Mouse (Mus musculus) liver, postnatal 0 days (tissue): ENCODE data around the gene 1810010H24Rik. TPM values are rescaled to one million over a fixed set of nuclear protein-coding genes. Genes with fewer than 3 reads are reported as not detected.

ENCODE experiments used
- ATAC-seq: fragments of 200-750 bp; cut with Nextera tagmentation; 2 replicates; pipeline ENCODE4 v1.8.0; 2017; ENCODE audit warnings: mild to moderate bottlenecking, moderate library complexity
- DNase-seq: peaks from one replicate; pipeline ENCODE4 v3.0.0-alpha.2; 2016
- H3K27ac ChIP-seq: fragments of 300-500 bp; sonication (generic); 2 replicates; pipeline ENCODE4 v1.5.1; 2014; ENCODE audit warnings: antibody characterized with exemption, moderate library complexity, mild to moderate bottlenecking, low read depth
- H3K27me3 ChIP-seq: fragments of 300-500 bp; sonication (generic); 2 replicates; pipeline ENCODE4 v1.6.1; 2014; ENCODE audit warnings: low read length, control low read depth, mixed read lengths; ENCODE audit not compliant: insufficient read depth
- H3K36me3 ChIP-seq: fragments of 300-500 bp; sonication (generic); replicated peaks from 2 replicates; pipeline ENCODE4 v1.6.1; 2014; ENCODE audit warnings: mild to moderate bottlenecking, control low read depth, low read length, moderate library complexity, mixed read lengths; ENCODE audit not compliant: insufficient read depth
- H3K4me1 ChIP-seq: fragments of 300-500 bp; sonication (generic); 2 replicates; pipeline ENCODE4 v1.6.1; 2014; ENCODE audit warnings: antibody characterized with exemption, mild to moderate bottlenecking, control low read depth; ENCODE audit not compliant: insufficient read depth
- H3K4me2 ChIP-seq: fragments of 300-500 bp; sonication (generic); 2 replicates; pipeline ENCODE4 v1.6.1; 2014; ENCODE audit warnings: low read depth, mild to moderate bottlenecking, low read length, moderate library complexity, mixed read lengths
- H3K4me3 ChIP-seq: fragments of 300-500 bp; sonication (generic); 2 replicates; pipeline ENCODE4 v1.5.1; 2014; ENCODE audit warnings: low read depth, low read length
- H3K9ac ChIP-seq: fragments of 300-500 bp; sonication (generic); replicated peaks from 2 replicates; pipeline ENCODE4 v1.6.1; 2014; ENCODE audit warnings: mild to moderate bottlenecking, moderate library complexity
- H3K9me3 ChIP-seq: fragments of 300-500 bp; sonication (generic); 2 replicates; pipeline ENCODE4 v1.6.1; 2016; ENCODE audit warnings: mild to moderate bottlenecking, control low read depth, low read length, mixed read lengths
- CTCF ChIP-seq: sonication (generic); IDR thresholded peaks from 2 replicates; pipeline ENCODE4 v1.5.1; 2016; ENCODE audit warnings: antibody characterized with exemption, low read depth
- EP300 ChIP-seq: IDR thresholded peaks from 2 replicates; pipeline ENCODE4 v1.6.1; 2016; ENCODE audit warnings: antibody characterized with exemption, low read depth, mild to moderate bottlenecking
- WGBS: fragments of 180-500 bp; shearing (Covaris S2); extraction: QIAGEN DNeasy Blood & Tissue Kit; methylation state at CpG from one replicate; pipeline ENCODE4 v1.1.7; 2014; ENCODE audit not compliant: insufficient replicate concordance; 5-methylcytosine and 5-hydroxymethylcytosine counted together
- polyA plus RNA-seq: library from polyadenylated mRNA; unstranded; fragments of >200 nt; fragmentation: Nextera tagmentation; extraction: Ambion mirVana; gene quantifications from 2 replicates; pipeline ENCODE4 v1.2.1, GENCODE M21; 2015

The 1810010H24Rik gene
- polyA plus RNA-seq, 1 experiment from 2014 or later, result 7.3 TPM

DNA sequence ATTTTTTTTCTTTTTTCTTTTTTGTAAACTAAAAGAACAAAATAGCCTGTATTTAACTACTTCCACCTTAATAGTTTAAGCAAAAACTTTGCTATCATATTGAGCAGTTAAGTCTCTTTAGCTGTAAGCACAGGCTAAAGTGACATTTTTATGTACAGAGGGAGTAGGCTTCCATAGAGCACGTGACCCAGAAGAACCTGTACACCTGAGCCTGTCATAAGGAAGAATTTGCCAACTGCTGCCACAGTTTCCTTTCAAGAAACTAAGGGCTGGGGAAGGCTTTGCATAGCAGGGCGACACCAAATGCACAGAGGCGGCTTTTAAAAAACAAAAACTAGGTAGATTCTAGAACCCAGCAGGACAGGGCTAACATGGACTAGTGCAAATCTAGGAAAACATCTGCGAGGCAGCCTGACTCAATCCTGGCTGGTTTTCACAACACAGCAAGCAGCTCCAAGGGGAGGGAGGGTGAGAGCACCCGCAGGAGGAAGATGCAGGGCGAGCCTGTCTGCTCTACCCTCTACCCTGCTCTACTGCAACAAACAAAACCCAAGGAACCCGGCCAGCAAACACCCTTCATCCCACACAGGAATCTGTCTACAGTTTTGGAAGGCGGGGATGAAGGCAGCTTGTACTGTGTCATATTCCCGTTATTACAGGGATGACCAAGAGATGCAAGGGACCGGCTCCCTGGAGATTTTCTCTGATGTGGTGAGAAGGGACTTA is 8.8 kb downstream of the 1810010H24Rik start:
- Histone ChIP-seq H3K27me3 (0 out of 2 replicates have a peak, but pooled peaks cover 3% of the 10 kb centered on the region), H3K4me2 (no peak overlapping the region), H3K27ac (no peak overlapping the region), H3K4me1 (0 out of 2 replicates have a peak, but pooled peaks cover 3% of the 10 kb centered on the region), H3K9ac (no peak overlapping the region), H3K9me3 (no peaks in the 10 kb centered on the region), H3K4me3 (no peak overlapping the region), H3K36me3 (peaks cover 14% of the 10 kb centered on the region)
- TF ChIP-seq CTCF (no peak), EP300 (no peak)
- WGBS, result 83% methylated on average over 10 of the region's 10 CpGs
- DNase-seq (no peak), ATAC-seq (no peak)

GRCm38 (mm10) chr11:107039417-107039816 is 13.9 kb downstream of the 1810010H24Rik start:
- Histone ChIP-seq H3K4me1 (peaks cover 4% of the 10 kb centered on the region; the same call in 1 of the 2 replicates), H3K36me3 (peaks cover 42% of the 10 kb centered on the region), H3K9ac (no peak overlapping the region), H3K27ac (peak overlapping the region; percentile 84), H3K27me3 (no peaks in the 10 kb centered on the region), H3K4me3 (no peak overlapping the region), H3K4me2 (no peak overlapping the region), H3K9me3 (no peaks in the 10 kb centered on the region)
- DNase-seq (no peak), ATAC-seq (peak; percentile 70)
- TF ChIP-seq EP300 (no peak), CTCF (no peak)
- 97% methylated on average over 5 of the region's 5 CpGs for WGBS

- Histone ChIP-seq H3K36me3 (peaks cover 52% of the 10 kb centered on the region), H3K4me2 (no peak overlapping the region), H3K27ac (no peak overlapping the region), H3K9ac (no peak overlapping the region), H3K4me1 (peaks cover 4% of the 10 kb centered on the region; the same call in 1 of the 2 replicates), H3K4me3 (no peak overlapping the region), H3K9me3 (no peaks in the 10 kb centered on the region), H3K27me3 (no peaks in the 10 kb centered on the region)
- ATAC-seq (no peak), DNase-seq (no peak)
- TF ChIP-seq CTCF, result no peak
- TF ChIP-seq EP300, result no peak
- WGBS, result 88% methylated on average over 3 of the region's 3 CpGs
Measured at GRCm38 (mm10) chr11:107041396-107041795, 15.9 kb downstream of the 1810010H24Rik start.

GRCm38 (mm10) chr11:107043361-107043760 is 17.9 kb downstream of the 1810010H24Rik start:
- Histone ChIP-seq H3K27ac (peak overlapping the region; percentile 65), H3K9ac (no peak overlapping the region), H3K4me1 (peaks cover 4% of the 10 kb centered on the region; the same call in 1 of the 2 replicates), H3K4me2 (peak overlapping the region; percentile 43), H3K27me3 (no peaks in the 10 kb centered on the region), H3K4me3 (no peak overlapping the region), H3K9me3 (no peaks in the 10 kb centered on the region), H3K36me3 (peaks cover 56% of the 10 kb centered on the region)
- peak; percentile 77 for DNase-seq
- 86% methylated on average over 11 of the region's 11 CpGs for WGBS
- TF ChIP-seq CTCF (no peak), EP300 (peak; percentile 48; the same call in 1 of the 2 replicates)
- peak; percentile 62 for ATAC-seq

DNA sequence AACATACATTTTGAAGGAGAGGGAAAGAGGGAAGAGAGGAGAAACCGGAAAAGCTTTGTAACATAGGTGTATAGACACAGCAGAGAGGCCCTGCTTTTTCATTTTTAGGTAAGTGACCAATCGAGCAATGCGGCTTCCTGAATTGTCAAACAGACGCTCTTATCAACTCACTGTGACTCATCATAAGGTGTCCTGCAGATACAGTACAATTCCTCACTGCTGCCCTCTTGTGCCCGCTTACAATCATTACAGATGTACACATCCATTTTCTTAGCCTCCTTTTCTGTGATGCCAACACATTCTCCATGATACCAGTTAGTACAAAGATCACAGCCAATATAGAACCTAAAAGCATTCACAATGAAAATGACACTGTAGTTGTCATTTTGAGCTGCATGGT is 18.8 kb downstream of the 1810010H24Rik start:
- Histone ChIP-seq H3K4me3 (no peak overlapping the region), H3K4me1 (peaks cover 4% of the 10 kb centered on the region; the same call in 1 of the 2 replicates), H3K27me3 (no peaks in the 10 kb centered on the region), H3K4me2 (peak overlapping the region; percentile 43), H3K9ac (no peak overlapping the region), H3K27ac (peak overlapping the region; percentile 65), H3K36me3 (peaks cover 47% of the 10 kb centered on the region), H3K9me3 (no peaks in the 10 kb centered on the region)
- peak; percentile 85 for DNase-seq
- TF ChIP-seq EP300, result peak; percentile 44; the same call in 1 of the 2 replicates
- TF ChIP-seq CTCF, result peak; percentile 95
- 19% methylated on average over 5 of the region's 5 CpGs for WGBS
- ATAC-seq, result peak; percentile 60

GRCm38 (mm10) chr11:107045546-107045945 is 20.1 kb downstream of the 1810010H24Rik start:
- H3K36me3 ChIP-seq, result peaks cover 46% of the 10 kb centered on the region
- H3K4me3 ChIP-seq, result no peak overlapping the region
- H3K9me3 ChIP-seq, result no peaks in the 10 kb centered on the region
- peak; percentile 52 for ATAC-seq
- H3K4me2 ChIP-seq, result peak overlapping the region; percentile 39; the same call in 1 of the 2 replicates
- peak overlapping the region; percentile 41; the same call in 1 of the 2 replicates for H3K9ac ChIP-seq
- 84% methylated on average over 4 of the region's 4 CpGs for WGBS
- DNase-seq, result no peak
- peak overlapping the region; percentile 75 for H3K27ac ChIP-seq
- H3K27me3 ChIP-seq, result no peaks in the 10 kb centered on the region
- peaks cover 4% of the 10 kb centered on the region; the same call in 1 of the 2 replicates for H3K4me1 ChIP-seq
- TF ChIP-seq CTCF, result no peak
- TF ChIP-seq EP300, result no peak
